Mouse (Mus musculus): ENCODE measurements around the gene Tfdp2. TPM values are rescaled to one million over a fixed set of nuclear protein-coding genes. Genes with fewer than 3 reads are reported as not detected.

Tfdp2 gene
- total RNA-seq, 2 experiments from 2014 or later: 860 to 1,841 TPM

DNA sequence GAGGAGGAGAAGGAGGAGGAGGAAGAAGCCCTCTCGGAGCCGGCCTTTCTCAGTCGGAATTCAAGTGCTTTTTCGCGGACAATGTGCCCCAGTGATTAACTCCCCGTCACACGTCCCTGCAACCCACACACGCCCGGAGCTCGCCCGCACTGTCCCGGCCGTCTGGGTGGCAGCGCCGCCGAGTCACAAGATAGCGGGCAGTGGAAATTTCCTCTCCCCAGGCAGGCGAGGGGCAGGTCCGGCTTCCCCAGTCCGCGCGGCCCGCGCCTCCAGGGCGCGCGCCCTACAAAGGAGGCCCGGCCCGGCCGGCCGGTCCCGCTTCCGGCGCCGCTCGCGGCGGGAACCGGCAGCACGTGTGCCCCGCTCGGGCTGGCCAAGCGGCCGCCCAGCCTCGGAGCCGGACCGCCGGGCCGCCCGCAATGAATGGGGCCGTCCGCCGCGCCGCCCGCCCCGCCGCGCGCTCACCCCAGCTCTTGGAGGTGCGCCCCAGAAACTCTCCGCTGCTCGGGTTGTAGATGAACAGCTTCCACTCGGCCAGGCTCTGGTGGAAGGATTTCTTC is 167.6 kb downstream of the Tfdp2 start:
- peak; percentile 74 for ATAC-seq (replicated peaks; ENCODE audit: low FRiP score, poor library complexity, severe bottlenecking)

DNA sequence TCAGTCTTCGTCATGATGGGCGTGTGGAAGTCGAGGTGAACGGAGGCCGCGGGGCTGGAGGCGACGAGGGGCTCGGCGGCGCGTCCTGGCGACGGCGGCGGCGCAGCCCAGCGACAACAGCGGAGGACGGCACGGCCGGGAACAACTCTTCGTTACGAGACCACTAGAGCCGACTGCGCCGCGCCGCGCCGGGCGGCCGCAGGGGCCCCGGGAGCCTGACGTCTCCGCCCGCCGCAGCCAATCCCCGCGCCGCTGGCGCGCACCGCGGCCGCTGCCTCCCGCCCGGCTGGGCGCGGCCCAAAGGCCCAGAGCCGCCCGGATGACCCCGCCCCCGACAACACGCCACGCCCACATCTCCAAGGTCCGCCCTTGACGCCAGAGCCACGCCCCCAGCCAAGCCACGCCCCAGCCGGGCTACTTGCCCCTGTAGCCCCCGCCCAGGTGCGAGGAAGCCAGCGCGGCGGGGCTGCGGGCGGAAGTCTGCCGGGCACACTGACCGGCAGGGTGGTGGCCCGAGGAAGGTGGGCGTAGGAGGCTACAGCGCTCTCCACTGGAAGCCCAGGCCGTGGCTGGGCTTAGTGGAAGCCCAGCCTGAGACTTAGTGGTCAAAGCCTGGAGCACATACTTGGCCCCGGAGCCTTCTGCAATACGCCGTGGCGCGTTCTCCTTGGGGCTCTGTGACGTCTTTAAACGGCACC is 168.2 kb downstream of the Tfdp2 start, which contains the start of gene Atp1b3:
Gene Atp1b3, minus strand, starts transcription at position 302 of the 698 bp plus-strand sequence.
- ATAC-seq (replicated peaks; ENCODE audit: low FRiP score, poor library complexity, severe bottlenecking): peak; percentile 86

DNA sequence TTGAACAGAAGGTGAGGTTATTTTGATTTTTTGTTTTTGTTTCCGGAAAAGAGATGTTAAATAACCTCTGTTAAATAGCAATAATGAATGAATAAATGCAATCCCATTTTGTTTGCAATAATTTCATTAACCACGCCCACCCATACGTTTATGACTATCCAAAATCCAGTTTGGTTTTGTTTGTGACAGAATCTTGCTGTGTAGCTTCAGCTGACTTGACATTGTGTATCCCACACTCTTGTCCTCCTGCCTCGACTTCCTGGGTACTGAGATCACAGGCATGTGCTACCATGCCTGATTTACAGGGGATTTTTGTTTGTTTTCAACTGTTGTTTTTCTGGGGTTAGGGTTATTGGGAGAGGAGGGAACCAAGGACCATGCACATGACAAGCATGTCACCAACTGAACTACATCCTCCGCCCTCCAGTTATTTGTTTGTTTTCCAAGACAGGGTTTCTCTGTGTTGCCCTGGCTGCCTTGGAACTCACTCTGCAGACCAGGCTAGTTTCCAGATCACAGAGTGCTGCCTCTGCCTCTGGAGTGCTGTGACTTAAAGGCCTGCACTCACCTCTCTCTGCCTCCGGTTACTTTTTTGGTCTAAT is 169.3 kb downstream of the Tfdp2 start:
- ATAC-seq (replicated peaks; ENCODE audit: low FRiP score, poor library complexity, severe bottlenecking): no peak

DNA sequence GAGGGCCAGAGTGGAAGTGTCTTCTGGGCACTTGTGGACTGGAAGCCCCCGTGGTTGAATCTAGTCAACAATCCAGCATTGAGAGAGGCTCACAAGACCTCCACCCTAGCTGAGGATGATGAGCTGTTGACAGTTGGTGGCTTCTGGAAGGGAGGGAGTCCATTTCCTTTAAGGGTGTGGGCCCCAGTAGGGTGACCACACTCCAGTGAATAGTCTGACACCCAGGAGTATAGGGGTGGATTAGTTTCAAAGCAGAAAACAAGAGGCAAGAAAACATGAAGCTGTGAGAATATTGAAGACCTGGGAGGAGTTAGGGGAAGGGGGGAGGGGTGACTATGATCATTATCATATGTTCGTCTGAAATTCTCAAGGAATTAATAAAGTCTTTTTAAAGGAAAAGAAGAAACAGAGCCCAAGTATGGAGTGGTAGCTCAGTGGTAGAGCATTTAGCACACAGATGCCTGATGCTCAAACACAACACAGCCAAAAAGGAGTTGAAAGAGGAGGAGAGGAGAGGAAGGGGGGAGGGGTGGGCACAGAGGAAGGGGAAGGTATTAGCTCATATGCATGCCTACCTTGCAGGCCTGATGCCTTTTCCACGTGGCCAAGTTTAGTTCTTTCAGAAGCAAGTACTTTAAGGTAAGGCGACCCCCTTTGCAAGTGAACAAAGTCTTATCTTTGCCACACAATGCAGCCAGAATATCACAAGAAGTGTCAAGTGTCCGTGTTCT is 173.7 kb downstream of the Tfdp2 start:
- no peak for ATAC-seq (replicated peaks; ENCODE audit: low FRiP score, poor library complexity, severe bottlenecking)

DNA sequence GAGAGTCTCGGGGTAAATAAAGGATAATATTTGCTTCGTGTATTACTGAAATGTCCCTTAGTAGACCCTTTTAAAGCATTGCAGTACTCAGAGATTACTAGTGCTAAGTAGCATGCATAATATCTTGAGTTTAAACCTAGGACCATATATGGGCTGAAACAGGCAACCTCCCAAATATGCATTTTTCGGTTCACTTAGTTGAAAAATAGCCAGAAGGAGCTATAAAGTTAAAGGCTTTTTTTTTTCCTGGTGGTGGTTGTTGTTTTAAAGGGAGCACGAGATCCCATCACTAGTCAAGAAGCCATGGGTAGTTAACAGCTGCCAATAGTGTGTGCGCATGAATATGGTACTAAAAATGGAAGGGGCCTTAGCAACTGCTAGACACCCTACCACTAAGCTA is 175.0 kb downstream of the Tfdp2 start:
- no peak for ATAC-seq (replicated peaks; ENCODE audit: low FRiP score, poor library complexity, severe bottlenecking)

Other genes starting within 250 kb of the Tfdp2 start
- 32.2 and 54.2 TPM in 2 replicates for gene Xrn1, start 241.5 kb upstream of the Tfdp2 start, total RNA-seq (2015; ENCODE audit: low replicate concordance)
- gene Xrn1, start 241.5 kb upstream of the Tfdp2 start, total RNA-seq (2017; ENCODE audit: low replicate concordance): 42.4 and 46.8 TPM in 2 replicates
- gene Gk5, start 76.9 kb upstream of the Tfdp2 start, total RNA-seq (2015; ENCODE audit: low replicate concordance): 0.42 and 3.1 TPM in 2 replicates
- gene Gk5, start 76.9 kb upstream of the Tfdp2 start, total RNA-seq (2017; ENCODE audit: low replicate concordance): 0.84 and 2.4 TPM in 2 replicates
- 55.0 and 62.6 TPM in 2 replicates for gene Atp1b3, start 168.2 kb downstream of the Tfdp2 start, total RNA-seq (2015; ENCODE audit: low replicate concordance)
- gene Atp1b3, start 168.2 kb downstream of the Tfdp2 start, total RNA-seq (2017; ENCODE audit: low replicate concordance): 44.9 and 64.3 TPM in 2 replicates

Measured in erythroblast, adult 5-6 weeks (primary cell).